Mouse (Mus musculus) left cerebral cortex, adult 2 months (tissue): ENCODE data around the gene Pcx. TPM values are rescaled to one million over a fixed set of nuclear protein-coding genes. Genes with fewer than 3 reads are reported as not detected.

ENCODE experiments used
- DNase-seq, 2 experiments: peaks; one replicate each; pipeline ENCODE4 v3.0.0; 2021 to 2022; ENCODE audit warnings: low spot score in 2 of 2, mixed read lengths in 1 of 2; ENCODE audit errors: extremely low spot score in 1 of 2
- H3K27ac ChIP-seq: fragments of 200-600 bp; 2 replicates; pipeline ENCODE4 v1.8.1; 2022
- H3K4me3 ChIP-seq: fragments of 200-600 bp; 2 replicates; pipeline ENCODE4 v1.8.1; 2022
- CTCF ChIP-seq: fragments of 200-600 bp; IDR thresholded peaks from 2 replicates; pipeline ENCODE4 v1.8.1; 2022; ENCODE audit warnings: antibody characterized with exemption, mild to moderate bottlenecking, moderate library complexity
- intact Hi-C: fragments of 180-260 bp; cut with DNase I; formaldehyde crosslinking; loops from one replicate; pipeline ENCODE4 v1.15.1; 2025
- total RNA-seq, 2 experiments: library from RNA; stranded (reverse); gene quantifications; 2 replicates each; pipeline ENCODE4 v1.2.3; 2021

Pcx gene
- total RNA-seq, 2 experiments from 2014 or later: 63.2 to 72.1 TPM

- no peak for TF ChIP-seq CTCF
- no peak overlapping the region for H3K27ac ChIP-seq
- H3K4me3 ChIP-seq: no peak overlapping the region
- no peak for DNase-seq
- intact Hi-C loops: no loop called here
These were observed 30.2 kb upstream of the Pcx start for GRCm38 (mm10) chr19:4480041-4480440.

GRCm38 (mm10) chr19:4481326-4481725 lies 28.9 kb upstream of the Pcx start:
- Histone ChIP-seq H3K4me3 (no peak overlapping the region), H3K27ac (peak overlapping the region; percentile 75)
- intact Hi-C loops: no loop called here
- peak in 1 of 2 experiments; percentile 46 for DNase-seq
- TF ChIP-seq CTCF: no peak

GRCm38 (mm10) chr19:4482111-4482859 lies 28.0 kb upstream of the Pcx start:
- no peak for TF ChIP-seq CTCF
- intact Hi-C loops: no loop called here
- Histone ChIP-seq H3K27ac (peak overlapping the region; percentile 78), H3K4me3 (no peak overlapping the region)
- no peak for DNase-seq

GRCm38 (mm10) chr19:4485006-4485405 lies 25.3 kb upstream of the Pcx start:
- Histone ChIP-seq H3K4me3 (no peak overlapping the region), H3K27ac (no peak overlapping the region)
- no peak for TF ChIP-seq CTCF
- DNase-seq: no peak
- intact Hi-C loops: loop anchor here (2.0 kb wide), 1 partner anchor 26 kb away; the partner anchor contains the start of gene Pcx

DNA sequence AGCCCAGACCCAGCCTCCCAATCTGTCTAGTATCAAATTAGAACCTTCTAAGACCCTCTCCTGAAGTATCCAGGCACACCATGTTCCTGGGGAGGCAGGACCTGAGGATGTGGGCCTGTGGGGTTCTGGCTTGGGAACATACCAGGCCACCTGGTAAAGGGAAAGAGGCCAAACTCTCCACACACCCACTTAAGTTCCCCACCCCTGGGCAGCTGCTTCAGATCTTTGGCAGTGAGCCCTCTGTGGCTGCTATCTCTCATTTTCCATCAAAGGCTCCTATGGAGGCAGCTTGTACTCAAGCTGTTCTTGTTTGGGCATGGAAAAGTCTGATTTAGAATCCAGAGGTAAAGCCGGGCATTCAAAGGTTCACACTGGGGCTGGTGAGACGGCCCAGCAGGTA lies 22.4 kb upstream of the Pcx start:
- TF ChIP-seq CTCF: no peak
- intact Hi-C loops: no loop called here
- H3K4me3 ChIP-seq: no peak overlapping the region
- no peak for DNase-seq
- no peak overlapping the region for H3K27ac ChIP-seq

DNA sequence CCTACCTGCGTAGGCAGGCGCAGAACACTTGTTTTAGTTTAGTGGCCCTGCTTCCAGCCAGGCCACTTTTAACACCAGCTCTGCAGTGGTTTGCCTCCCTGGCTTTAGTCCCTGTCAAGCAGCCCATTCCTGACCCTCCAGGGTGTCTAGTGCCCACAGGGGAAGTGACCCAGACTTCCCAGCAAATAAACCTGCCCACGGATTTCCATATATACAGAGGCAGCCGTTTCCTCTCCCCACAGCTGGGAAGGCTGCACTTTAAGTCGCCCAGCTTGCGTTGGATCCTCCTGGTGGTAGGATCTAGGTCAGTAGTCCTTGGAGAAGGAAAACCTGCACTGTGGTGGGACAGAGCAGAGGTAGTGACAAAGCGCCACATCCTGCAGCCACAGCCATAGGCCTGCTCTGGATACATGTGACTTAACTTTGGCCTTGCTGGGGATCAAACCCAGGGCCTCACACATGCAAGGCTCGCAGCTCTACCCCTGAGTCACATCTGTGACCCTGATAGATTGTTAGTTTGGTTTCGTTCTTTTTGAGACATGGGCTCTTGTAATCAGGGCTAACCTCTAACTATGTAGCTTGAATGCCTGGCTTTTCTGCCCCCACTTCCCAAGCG lies 19.1 kb upstream of the Pcx start:
- intact Hi-C loops: no loop called here
- DNase-seq: no peak
- no peak overlapping the region for H3K4me3 ChIP-seq
- peak; percentile 1; the same call in 1 of the 2 replicates for TF ChIP-seq CTCF
- H3K27ac ChIP-seq: no peak overlapping the region

DNA sequence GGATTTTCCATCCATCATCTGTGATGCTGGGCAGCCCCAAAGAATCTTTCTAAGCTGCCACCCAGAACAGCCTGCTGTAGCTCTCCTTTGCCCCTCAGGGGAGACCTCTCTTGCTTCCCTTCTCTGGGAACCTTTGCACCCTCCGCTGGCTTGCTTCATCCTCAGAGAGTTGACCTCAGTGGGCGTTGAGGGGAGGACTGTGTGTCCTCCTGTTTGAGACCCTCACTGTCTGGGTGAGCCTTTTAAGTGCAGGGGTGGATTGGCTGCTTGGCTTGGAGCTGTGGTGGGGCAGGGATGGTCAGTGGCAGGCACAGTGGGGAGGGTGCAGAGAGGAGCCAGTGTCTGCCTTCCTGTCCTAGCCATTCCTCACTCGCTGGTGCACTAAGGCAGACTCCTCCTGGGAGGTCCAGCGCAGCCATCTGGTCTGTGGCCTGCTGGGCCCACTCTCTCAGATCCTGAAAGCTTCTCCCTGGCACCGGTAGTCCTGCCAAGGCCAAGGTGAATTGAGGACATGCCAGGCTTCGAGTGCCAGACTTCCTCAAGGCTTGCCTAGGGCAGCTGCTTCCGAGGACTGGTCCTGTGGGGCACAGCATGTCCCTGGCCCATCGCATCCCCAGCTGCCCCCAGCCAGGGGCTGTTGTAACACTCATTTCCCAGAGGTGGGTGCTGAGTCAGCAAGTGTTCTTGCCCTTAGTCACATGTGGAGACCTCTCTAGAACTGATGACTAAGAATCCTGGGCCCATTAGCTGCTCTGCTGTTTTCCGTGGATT lies 17.6 kb upstream of the Pcx start:
- intact Hi-C loops: no loop called here
- Histone ChIP-seq H3K4me3 (no peak overlapping the region), H3K27ac (no peak overlapping the region)
- DNase-seq: peak in 1 of 2 experiments; percentile 30
- no peak for TF ChIP-seq CTCF

DNA sequence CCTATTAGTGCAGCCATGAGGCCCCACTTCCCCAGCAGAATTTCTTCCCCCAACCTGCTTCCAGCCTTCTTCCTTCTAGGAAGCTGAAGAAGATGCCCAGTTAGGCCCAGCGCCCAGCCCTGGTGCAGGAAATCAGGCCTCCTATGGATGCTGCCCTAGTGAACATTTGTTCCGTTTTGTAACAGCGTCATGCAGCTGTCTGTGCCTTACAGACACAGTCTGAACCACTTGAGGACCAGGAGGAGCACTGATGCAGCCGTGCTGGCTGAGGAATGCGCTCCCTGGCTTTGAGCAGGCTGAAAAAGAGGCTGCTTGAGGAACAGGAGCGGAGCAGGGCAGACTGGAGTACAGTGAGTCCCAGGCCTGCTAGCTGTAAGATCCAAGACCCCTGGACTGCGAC lies 15.6 kb upstream of the Pcx start:
- no peak for TF ChIP-seq CTCF
- no peak for DNase-seq
- no peak overlapping the region for H3K4me3 ChIP-seq
- intact Hi-C loops: no loop called here
- no peak overlapping the region for H3K27ac ChIP-seq

DNA sequence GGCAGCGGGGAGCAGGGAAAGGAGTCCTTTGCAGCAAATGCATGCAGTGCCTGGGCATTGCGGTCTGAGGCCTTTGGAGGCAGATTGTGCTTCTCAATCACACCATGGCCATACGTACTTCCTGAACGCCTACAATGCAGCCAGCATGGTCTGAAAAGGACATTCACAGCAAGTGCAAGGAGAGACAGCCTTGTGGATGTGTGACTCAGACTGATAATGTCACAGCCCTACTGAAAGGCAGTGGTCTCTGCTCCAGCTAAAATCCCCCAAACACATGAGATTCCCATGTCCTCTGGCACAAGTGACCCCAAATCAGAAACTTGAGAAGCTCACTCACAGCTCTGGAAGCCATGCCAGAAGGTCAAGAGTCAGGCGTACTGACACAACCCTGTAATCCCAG lies 14.5 kb upstream of the Pcx start:
- no peak for TF ChIP-seq CTCF
- DNase-seq: no peak
- no peak overlapping the region for H3K27ac ChIP-seq
- no peak overlapping the region for H3K4me3 ChIP-seq
- intact Hi-C loops: loop anchor here (2.0 kb wide), 3 partner anchors 115 to 249 kb away; partner anchors contain the start of gene Rce1

DNA sequence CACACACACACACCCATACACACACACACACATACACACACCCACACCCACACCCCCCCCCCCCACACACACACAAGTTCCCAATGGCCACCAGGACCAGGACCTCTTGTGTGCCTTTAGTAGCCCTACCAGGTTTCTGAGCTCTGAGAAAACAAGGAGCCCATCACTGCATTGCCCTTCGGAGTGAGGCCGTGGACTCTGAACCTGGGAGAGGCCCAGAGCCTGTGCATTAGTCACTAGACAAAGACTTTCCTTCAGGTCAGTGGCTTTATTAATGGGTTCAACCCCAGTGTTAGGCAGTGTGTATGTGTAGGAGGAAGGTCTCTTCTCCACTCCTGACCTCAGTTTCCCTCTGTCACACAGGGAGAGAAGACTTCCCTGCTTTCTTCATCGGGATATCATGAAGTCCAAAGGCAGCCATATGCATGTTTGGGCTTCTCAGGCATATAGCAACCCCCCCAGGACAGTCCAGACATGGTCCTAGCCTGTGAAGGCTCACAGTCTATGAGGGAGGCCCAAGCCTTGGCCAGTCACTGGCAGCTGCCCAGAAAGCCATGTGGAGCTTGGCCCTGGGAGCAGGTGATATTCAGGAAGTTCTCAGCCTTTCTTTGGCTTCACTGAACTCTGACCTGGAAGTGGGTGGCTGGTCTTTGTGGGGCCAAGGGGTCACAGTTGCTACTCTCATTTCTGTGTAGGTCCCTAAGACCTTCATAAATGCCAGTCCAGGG lies 13.6 kb upstream of the Pcx start:
- Histone ChIP-seq H3K4me3 (no peak overlapping the region), H3K27ac (no peak overlapping the region)
- intact Hi-C loops: loop anchor here (2.0 kb wide), 3 partner anchors 114 to 248 kb away; partner anchors contain the start of gene Rce1
- DNase-seq: no peak
- TF ChIP-seq CTCF: no peak

DNA sequence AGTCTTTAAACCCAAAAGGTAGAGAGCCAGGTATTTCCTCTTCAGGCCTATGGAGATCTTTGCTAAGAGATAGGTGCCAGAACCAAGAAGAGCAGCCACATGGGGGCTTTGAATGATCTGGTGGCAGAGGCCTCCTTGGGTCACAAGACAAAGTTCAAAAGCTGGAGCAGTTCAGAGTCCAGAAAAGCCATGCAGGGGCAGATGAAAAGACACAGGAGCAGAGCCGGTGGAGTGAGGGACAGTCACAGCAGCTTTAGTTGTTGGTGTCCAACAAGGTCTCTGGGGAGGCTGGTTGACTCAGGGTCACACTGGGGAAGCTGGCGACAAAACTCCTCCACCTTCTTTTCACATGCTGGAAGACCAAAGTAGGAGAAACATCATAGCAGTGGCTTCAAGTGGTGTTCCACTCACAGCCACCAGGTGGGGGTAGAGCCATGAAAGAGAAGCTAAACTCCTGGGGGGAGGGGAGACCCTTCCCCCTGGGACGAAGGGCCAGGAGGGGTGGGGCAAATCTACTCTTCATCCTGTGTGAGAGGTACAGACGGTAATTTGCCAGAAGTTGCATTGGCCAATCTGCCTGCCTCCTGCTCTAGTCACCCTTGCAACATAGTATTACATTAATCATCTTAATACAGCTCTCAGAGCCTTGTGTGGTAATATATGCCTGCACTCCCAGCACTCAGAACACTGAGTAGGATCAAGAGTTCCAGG lies 12.9 kb upstream of the Pcx start:
- H3K27ac ChIP-seq: no peak overlapping the region
- peak; percentile 67 to 76 for DNase-seq
- no peak overlapping the region for H3K4me3 ChIP-seq
- peak; percentile 96 for TF ChIP-seq CTCF
- intact Hi-C loops: loop anchor here (2.0 kb wide), 3 partner anchors 113 to 247 kb away; partner anchors contain the start of gene Rce1
